Mouse (Mus musculus) E14TG2a.4 (cell line): ENCODE measurements around the gene Sh2d4b.

ENCODE experiments used
- CTCF ChIP-seq: conservative IDR thresholded peaks from 2 replicates; pipeline ENCODE4 v1.5.1; 2014; ENCODE audit warnings: low read length
- NANOG ChIP-seq: IDR thresholded peaks from 2 replicates; pipeline ENCODE4 v1.6.1; 2014; ENCODE audit warnings: borderline replicate concordance, low read length, mixed read lengths
- POU5F1 ChIP-seq: IDR thresholded peaks from 2 replicates; pipeline ENCODE4 v1.6.1; 2014; ENCODE audit warnings: low read length, borderline replicate concordance

GRCm38 (mm10) chr14:40921241-40921640, 28.2 kb upstream of the Sh2d4b start:
- no peak for TF ChIP-seq CTCF
- TF ChIP-seq POU5F1 = no peak
- no peak for TF ChIP-seq NANOG
